Mouse (Mus musculus) c-Kit-negative CD71-positive TER-119-positive erythroid progenitor cells, embryonic 14.5 days (primary cell): ENCODE measurements around the gene Bcas1.
"Not testable (repeated sequence)": the region's sequence is repeated elsewhere in the genome, so short reads cannot be mapped to it uniquely, and the experiment has no call there.

Experiments used
- DNase-seq: peaks from one replicate; pipeline ENCODE4 v3.0.0-alpha.2; 2013; ENCODE audit warnings: low read depth, low spot score

Gene Bcas1

GRCm38 (mm10) chr2:170427704-170428103, at the start of gene Bcas1:
Gene Bcas1 (minus strand): TSS chr2:170427845.
- DNase-seq, result no peak

- no peak for DNase-seq
These were observed 49.0 kb upstream of the Bcas1 start for GRCm38 (mm10) chr2:170476643-170477042.

GRCm38 (mm10) chr2:170476215-170476614, 48.6 kb upstream of the Bcas1 start:
- DNase-seq, result no peak

- DNase-seq, result no peak
These were observed 47.5 kb upstream of the Bcas1 start for GRCm38 (mm10) chr2:170475164-170475563.

GRCm38 (mm10) chr2:170474125-170474524, 46.5 kb upstream of the Bcas1 start:
- no peak for DNase-seq

GRCm38 (mm10) chr2:170470591-170470990, 42.9 kb upstream of the Bcas1 start:
- no peak for DNase-seq

GRCm38 (mm10) chr2:170469616-170470308, 42.1 kb upstream of the Bcas1 start:
- no peak for DNase-seq

- no peak for DNase-seq
These were observed 40.4 kb upstream of the Bcas1 start for GRCm38 (mm10) chr2:170468009-170468408.

GRCm38 (mm10) chr2:170464817-170465216, 37.2 kb upstream of the Bcas1 start:
- DNase-seq, result no peak

- DNase-seq, result no peak
These were observed 34.0 kb upstream of the Bcas1 start for GRCm38 (mm10) chr2:170461652-170462051.

GRCm38 (mm10) chr2:170459805-170460204, 32.2 kb upstream of the Bcas1 start:
- DNase-seq, result no peak

GRCm38 (mm10) chr2:170459183-170459582, 31.5 kb upstream of the Bcas1 start:
- DNase-seq, result no peak

GRCm38 (mm10) chr2:170453809-170454208, 26.2 kb upstream of the Bcas1 start:
- DNase-seq, result not testable (repeated sequence)

- no peak for DNase-seq
These were observed 23.3 kb upstream of the Bcas1 start for GRCm38 (mm10) chr2:170450933-170451332.

- DNase-seq, result no peak
These were observed 20.0 kb upstream of the Bcas1 start for GRCm38 (mm10) chr2:170447651-170448050.

- DNase-seq, result no peak
These were observed 19.3 kb upstream of the Bcas1 start for GRCm38 (mm10) chr2:170446843-170447383.

GRCm38 (mm10) chr2:170445861-170446260, 18.2 kb upstream of the Bcas1 start:
- no peak for DNase-seq

GRCm38 (mm10) chr2:170442535-170442934, 14.9 kb upstream of the Bcas1 start:
- DNase-seq, result no peak

GRCm38 (mm10) chr2:170438782-170439181, 11.1 kb upstream of the Bcas1 start:
- no peak for DNase-seq

GRCm38 (mm10) chr2:170436204-170436603, 8.6 kb upstream of the Bcas1 start:
- DNase-seq, result no peak

GRCm38 (mm10) chr2:170432152-170432551, 4.5 kb upstream of the Bcas1 start:
- no peak for DNase-seq

- DNase-seq, result no peak
These were observed 1.3 kb upstream of the Bcas1 start for GRCm38 (mm10) chr2:170428966-170429365.

- DNase-seq, result no peak
These were observed 3.5 kb downstream of the Bcas1 start for GRCm38 (mm10) chr2:170424131-170424530.

GRCm38 (mm10) chr2:170421924-170422323, 5.7 kb downstream of the Bcas1 start:
- DNase-seq, result no peak
